Mouse (Mus musculus) lung, postnatal 0 days (tissue): ENCODE data around the gene Slc22a17.

Experiments
- CTCF ChIP-seq: IDR thresholded peaks from 2 replicates; pipeline ENCODE4 v1.5.1; 2016; ENCODE audit warnings: antibody characterized with exemption, mild to moderate bottlenecking
- EP300 ChIP-seq: IDR thresholded peaks from 2 replicates; pipeline ENCODE4 v1.6.1; 2016; ENCODE audit warnings: antibody characterized with exemption, mild to moderate bottlenecking, control low read depth

DNA sequence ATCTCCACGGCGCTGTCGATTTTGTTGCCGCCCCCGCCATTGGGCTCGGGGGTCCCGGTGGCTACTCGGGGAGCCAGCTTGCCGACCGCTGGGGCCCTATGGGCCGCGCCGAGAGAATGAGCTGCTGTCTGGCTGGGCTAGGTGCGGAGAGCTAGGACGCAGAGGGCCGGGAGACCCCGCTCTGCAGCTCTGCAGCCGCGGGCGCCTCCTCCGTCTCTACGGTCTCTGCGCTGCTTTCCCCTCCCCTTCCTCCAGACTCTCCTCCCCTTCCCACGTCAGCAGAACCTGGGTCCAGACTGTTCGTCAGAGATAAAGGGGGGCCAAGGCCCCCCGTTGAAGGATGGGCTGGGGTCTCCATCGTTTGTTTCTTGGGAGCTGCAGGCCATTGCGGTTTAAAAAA, at the start of gene Slc22a17:
- TF ChIP-seq CTCF: peak; percentile 10; the same call in 1 of the 2 replicates
- TF ChIP-seq EP300: no peak
